Mouse (Mus musculus) cerebral cortex, adult 2 months (tissue): Measurements from ENCODE around the gene Btbd9.

ENCODE experiments used
- WGBS: fragments of 180-500 bp; shearing (Covaris S2); methylation state at CpG from one replicate; pipeline ENCODE4 v1.1.7; 2018; 5-methylcytosine and 5-hydroxymethylcytosine counted together

Gene Btbd9

DNA sequence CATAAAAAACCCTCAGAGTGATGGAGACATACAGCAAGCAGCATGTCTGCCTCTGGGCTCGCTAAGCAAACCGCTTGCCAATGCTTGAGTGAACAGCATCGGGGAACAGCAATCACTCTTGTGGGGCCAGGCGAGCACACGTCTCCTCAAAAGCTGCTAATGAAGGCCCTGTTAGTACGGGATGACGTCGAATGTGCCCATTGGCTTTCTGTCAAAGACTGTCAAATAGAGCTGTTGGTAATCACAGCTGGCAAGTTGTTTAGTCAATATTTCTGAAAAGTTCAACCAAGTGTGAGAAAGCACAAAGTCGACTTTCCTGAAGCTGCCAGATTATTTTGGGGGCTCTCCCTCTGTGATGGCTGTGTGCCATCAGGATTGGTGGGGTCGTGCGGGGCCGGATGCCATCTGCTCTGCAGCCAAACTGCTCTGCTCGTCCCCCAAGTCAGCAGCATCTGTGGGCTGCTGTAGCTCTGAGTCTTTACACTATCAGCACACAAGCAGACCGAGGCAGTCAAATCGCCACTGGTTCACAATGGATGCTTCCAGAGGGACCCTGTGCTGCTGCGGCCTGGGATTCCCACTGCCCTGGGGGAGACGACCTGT is 334.5 kb downstream of the Btbd9 start:
- WGBS = 61% methylated on average over 17 of the region's 17 CpGs

DNA sequence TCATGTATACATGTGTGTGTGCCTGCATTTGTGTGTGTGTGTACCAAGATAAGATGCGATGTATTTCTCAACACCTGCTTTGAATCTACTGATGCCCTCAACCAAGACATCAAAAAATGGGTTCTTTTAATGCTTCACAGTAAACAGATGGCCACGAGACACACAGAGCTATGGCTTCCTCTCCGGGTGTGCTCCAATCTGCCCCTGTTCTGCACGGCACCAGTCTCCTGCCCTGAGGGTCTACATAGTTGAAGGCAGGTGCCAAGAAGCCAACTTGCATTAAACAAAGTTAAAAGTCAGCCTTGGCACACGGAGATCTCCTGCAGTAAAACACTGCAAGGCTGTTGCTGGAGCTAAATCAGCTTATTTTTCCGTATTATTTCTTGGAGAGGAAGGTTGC is 335.2 kb downstream of the Btbd9 start:
- 81% methylated on average over 6 of the region's 6 CpGs for WGBS

DNA sequence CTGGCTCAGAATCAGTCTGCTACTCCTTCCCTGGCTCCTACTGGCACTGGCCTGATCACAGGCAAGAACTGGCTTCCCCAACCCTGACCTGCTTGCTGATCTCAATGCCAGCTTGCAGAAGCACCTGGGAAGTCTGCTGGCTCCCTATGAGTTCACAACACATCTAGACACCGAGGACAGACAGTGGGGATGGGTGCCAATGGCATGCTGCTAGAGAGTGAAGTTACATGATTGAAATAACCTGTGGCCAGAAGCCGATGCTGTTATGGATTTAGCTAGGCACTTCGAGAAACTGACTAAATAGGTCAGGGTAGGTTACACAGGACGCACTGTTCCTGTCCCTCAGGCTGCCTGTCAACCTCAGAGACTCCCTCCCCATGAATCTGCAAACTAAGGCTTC is 335.6 kb downstream of the Btbd9 start:
- WGBS = 86% methylated on average over 4 of the region's 4 CpGs

DNA sequence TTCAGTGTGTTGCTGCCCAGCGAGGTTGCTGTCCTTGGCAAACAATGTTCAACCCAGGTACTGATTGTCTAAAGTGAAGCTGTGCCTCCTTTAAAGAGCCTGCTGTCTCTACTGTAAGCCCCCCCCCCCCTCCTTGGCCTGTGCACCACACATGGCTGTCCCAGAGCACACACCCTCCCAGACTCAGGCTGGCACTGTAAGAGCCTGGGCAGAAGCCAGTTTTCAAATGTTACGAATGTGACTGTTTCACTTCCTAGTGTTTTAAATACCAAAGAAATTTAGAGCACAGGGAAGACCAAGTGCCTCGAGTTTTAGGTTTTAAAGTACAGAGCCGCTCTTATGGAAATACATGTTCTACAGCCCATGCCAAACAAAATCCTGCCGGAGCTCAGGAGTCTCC is 336.8 kb downstream of the Btbd9 start:
- 59% methylated on average over 5 of the region's 5 CpGs for WGBS

DNA sequence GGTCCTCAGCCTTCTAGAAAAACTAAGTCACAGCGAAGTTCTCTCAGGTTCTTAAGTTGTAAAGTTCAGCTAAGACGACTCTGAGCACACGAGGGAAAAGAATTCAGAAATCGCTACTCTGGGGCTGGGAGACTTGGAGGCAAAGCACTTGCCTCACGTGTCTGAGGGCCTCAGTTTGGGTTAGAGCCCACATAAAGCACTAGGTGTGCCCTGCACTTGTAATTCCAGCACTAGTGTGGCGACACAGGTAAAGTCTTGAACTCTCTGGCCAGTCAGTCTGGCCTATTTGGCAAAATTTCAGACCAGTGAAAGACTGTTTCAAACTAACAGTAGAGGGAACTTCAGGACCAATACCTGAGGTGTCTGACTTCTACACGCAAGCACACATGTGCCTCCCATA is 338.7 kb downstream of the Btbd9 start:
- WGBS = 95% methylated on average over 7 of the region's 7 CpGs

DNA sequence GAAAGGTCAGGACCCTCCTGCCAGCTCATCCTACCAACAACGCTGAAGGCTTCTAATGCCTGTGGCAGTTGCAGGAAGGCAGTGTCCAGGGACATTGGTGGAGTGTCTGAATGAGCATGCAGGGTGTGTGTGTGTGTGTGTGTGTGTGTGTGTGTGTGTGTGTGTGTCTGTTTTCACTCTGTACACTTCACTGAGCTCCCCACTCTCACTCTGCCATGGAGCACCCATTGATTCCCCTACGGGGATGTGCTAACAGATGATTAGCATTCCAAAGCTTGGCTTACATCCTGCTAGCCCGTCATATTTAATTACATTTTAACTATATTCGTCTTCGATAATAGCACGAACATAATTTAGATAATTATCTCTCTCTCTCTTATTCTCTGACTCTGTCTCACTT is 339.7 kb downstream of the Btbd9 start:
- WGBS = 77% methylated on average over 6 of the region's 6 CpGs

DNA sequence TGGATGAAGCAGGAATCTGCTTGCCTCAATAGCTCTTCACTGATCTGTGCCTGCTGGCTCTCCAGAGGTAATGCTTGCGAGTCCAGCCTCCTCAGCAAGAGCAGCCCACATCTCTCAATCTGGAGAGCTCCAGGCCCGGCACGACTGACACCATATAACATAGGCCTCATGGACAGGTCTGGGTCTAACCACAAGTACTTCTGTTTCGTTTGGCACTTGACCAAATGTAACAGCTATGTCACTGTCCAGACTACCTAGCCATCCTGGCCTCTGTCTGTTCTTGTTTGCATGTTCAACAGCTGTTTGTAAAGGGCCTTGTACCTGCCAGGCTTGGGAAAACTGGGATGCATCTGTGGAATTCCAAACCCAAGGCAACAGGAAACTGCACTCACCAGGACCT is 340.9 kb downstream of the Btbd9 start:
- 62% methylated on average over 4 of the region's 4 CpGs for WGBS

DNA sequence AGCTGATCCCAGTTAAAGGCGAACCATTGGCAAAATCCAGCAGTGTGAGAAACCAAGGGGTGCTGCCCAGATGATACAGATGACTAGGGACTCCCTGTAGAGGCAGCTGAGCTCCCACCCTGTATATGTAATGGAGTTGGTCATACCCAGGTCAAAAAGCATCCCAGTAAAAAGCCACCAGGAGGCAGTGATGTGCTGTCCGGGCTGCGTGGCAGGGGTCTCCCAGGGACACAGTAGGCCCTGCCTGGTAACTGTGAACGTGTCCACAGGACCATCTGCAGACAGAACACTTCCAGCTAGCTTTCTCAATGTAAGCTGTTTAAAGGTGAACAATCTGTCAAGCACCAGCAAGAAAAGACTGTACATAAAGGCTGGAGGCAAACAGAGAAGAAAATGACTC is 343.6 kb downstream of the Btbd9 start:
- WGBS = 56% methylated on average over 4 of the region's 4 CpGs

DNA sequence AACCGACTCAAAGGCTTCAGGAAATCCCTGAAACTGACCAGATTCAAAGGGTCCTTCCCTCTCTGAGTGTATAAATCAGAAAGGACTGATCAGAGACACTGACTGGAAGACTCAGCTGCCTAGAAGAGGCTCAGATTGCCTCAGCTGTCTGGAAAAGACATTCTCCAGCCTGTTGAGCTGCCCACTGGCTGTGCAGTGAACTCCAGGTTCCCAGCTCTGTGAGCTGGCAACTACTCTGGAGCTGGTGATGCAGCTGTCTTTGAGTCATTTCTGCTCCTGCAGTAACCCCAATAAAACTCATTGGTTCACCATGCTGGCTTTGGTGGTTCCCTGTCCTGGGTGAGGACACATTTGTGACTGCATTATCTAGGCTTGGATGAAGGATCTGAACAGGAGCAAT is 344.8 kb downstream of the Btbd9 start:
- WGBS = 92% methylated on average over 1 of the region's 1 CpGs

DNA sequence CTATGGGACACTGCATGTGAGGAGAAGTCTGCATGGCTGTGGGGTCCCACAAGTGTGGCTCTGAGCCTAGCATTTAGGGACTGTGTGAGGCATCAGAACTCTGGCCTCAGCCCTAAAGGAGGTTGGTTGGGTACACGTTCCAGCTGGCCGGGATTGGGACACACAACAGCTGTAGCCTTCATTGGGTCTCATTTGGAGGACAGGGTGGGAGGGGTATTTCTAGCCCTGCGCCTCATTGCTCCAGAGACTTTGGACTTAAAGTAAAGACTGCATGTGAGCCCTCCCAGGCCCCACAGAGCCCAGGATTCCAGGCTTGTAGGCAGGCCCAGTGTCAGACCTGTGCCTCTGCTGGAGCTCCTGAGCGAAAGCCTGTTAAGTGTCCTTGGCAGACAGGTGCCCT is 345.9 kb downstream of the Btbd9 start:
- WGBS = 88% methylated on average over 4 of the region's 4 CpGs

DNA sequence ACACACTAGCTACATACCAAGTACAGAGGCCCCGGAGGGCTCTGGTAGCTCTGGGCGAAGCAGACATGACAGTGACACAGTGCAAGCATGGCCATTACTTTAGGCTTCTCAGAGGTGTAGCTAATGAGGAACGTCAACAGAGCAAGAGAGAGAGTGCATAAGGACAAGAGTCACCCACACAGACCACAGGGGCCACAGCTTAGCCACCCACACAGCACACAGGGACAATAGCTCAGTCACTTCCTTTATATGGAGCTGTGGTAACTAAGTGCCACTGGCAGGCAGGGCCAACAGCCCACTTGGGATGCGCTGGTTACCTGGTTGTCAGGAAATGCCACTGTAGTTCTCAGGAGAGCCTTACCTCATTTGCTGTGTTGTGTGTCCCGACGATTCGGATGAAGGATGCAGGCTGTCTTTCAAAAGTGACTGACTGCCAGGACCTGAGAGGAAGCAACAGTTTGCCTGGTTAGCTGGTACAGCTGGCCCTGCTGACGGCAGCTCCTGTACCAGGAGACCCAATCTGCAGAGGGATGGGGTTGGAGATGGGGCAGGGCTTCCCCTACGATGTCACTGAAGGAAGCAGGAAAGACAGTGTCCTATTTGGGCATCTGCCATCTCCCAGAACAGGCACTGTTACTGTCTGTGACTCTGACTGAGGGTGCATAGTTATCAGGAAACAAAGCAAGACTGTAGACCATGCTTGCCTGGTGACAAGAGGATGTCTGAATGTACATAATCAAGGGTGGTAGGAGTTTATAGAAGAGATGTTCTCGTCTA is 347.7 kb downstream of the Btbd9 start:
- WGBS = 65% methylated on average over 10 of the region's 10 CpGs

DNA sequence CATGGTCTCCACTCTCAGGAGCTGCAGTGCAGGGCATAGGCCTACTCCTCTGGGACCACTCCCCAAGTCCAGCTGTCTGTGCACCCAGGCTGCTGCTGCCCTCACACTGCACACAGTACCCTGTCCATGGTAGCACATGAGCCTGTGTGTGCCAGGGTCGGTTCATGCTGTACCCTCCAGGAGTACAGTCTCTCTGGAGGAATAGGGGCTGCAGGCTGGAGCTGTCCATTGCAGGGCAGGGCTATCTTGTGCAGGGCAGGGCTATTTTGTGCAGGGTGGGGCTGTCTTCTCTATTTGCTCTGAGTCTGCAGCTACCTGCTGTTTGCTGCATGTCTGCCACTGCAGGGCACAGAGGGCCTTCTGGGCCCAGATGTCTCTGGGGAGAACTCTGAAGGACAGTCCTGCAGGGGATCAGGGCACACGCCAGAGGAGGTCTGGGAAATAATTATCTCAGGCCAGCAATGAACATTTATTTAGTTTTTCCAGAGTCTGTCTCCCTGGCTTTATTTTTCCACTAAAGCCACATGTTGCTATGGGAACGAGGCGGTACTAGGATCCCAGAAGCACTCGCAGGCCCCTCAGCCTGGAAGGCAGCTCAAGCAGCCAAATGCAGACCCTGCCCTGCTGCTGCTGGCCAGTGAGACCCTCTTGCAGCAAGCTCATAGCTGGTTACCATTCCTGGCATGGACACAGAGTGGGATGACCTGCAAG is 351.1 kb downstream of the Btbd9 start:
- 54% methylated on average over 5 of the region's 5 CpGs for WGBS

DNA sequence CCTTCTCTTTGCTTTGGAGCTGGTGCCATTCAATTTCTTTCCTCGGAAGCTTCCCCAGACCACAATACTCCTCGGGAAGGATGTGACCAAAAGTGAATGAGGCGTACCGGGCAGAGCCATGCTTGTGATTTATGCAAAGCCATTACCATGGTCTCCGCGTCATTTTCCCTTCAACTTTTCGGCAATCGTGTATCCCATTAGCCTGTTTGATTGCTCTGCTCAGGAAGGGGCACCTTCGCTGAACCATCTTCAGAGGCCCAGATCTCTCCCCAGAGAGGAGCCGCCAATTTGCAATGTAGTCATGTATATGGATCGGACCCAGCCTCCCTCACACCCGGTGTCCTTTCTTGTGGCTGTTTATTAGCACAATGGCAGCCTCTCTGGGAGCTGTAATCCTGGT is 353.5 kb downstream of the Btbd9 start:
- 82% methylated on average over 12 of the region's 12 CpGs for WGBS

DNA sequence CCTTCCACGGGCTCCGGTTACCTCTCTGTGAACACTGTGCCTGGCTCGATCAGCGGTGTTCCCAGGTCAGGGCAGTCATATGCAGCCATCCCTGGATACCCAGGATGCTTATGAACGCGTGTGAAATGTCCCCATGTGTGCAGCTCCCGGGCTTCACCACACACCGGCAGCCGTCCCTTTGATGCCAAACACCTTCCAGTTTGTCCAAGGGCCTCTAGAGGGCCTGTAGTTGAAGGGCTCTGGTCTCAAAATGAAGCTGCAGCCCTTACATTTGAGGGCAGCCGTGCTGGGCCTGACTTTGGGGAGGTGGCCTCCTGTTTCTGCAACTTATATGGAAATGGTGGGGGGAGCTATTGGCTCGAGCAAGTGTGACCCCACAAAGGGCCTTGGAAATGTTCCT is 353.9 kb downstream of the Btbd9 start:
- 89% methylated on average over 11 of the region's 11 CpGs for WGBS

DNA sequence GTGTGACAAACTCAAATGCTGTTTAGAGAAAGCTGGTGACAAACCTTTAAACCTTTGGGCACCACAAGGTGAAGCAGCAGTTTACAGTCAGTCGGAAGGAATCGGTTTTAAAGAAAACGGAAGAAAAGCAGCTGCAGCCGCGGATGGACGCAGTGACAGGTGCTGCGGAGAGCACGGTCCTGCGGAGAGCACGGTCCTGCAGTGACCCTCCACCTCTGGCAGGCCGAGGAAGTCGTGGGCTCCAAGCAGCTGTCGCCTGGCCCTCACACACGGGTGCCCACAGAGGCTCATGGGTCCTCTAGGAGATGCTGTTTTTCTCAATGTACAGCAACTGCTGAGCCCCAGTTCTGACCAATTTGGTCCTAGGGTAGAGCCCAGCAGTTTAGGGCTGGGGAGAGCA is 354.6 kb downstream of the Btbd9 start:
- WGBS = 91% methylated on average over 14 of the region's 14 CpGs

DNA sequence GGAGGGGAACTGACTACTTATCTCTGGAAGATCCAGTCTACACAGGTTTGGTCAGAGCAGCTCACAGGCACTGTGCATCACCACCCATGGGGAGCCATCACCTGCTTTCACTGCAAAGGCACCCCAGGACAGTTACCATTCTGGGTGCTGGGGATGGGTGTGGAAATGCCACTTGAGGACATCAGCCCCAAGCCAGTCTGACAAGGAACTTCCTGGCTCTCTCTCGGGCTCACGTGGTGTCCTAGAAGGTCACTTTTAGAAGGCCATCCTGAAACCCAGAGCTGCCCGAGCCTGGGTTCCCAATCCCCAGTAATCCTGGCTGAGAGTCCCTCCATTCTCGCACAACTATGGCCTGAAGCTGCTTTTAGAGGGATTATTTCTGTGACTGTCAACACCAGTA is 360.5 kb downstream of the Btbd9 start:
- 60% methylated on average over 4 of the region's 4 CpGs for WGBS

DNA sequence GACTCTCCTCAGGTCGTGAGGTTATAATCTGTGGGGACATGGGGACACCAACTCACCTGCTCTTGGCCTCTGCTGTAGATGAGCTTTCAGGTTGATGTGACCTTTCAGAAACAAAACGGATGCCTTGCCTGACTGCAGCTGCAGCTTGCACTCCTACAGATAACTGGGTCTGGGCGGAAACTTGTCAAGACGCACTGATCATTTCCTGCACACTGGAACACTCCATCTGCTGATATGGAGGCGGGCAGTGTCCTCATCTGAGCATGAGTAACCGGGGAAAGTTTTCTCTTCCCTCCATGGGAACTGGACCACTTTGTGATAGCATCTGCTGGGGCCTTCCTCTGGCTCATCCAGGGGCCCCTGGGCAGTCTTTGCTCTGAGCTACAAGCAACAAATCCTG is 361.9 kb downstream of the Btbd9 start:
- 49% methylated on average over 6 of the region's 6 CpGs for WGBS

DNA sequence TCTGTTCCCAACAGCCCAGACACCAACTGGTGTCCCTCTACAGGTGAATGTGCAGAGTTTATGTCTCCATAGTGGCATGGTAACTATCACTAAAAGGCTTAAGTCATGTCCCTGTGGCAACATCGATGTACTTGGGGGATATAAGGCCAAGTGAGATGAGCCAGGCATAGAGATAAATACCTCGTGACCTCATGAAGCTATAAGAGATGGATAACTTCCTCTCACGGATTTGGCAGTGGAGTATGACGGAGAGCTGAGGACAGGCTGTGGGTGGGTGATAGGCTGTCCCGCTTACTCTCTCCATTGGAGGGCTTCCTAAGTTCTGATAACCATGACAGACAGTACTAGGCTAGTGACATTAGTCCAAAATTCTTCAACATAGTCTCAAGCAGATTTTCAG is 362.9 kb downstream of the Btbd9 start:
- 68% methylated on average over 5 of the region's 5 CpGs for WGBS

DNA sequence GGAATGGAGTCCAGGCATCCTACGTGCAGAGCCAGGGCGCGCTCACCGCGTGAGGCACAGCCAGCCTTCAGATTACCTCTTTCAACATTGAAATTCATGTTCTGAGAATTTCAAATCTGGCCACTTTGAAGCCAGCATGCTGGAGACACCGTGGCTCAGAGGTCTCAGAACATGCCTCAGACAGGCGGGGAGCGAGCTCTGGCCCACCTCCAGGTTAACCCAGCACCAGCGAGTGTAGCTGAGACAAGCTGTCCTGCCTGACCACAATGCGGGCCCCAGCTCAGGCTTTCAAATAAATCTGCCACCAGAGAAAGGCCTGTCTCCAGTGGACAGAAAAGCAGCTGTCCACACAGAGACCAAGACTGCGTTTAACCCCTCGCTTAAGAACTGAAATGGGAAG is 363.6 kb downstream of the Btbd9 start:
- 64% methylated on average over 12 of the region's 12 CpGs for WGBS

DNA sequence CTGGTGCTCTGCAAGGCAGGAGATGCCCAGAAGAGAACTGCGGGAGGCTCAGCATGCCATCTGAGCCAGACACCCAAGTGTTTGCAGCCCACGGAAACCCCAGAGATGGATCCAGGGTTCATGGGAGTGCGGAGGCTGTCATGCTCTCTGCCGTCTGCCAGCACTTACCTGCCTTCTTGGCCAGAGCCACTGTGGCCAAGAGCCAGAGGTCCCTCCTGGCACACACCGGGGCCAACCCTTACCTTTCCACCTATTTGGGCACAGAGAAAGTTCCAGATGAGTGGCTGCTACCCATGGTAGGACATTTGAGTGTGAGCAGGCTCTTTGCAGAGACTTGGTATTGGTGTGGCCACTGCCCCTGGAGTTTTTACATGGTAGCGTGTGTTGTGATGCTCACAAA is 365.4 kb downstream of the Btbd9 start:
- WGBS = 80% methylated on average over 6 of the region's 6 CpGs

DNA sequence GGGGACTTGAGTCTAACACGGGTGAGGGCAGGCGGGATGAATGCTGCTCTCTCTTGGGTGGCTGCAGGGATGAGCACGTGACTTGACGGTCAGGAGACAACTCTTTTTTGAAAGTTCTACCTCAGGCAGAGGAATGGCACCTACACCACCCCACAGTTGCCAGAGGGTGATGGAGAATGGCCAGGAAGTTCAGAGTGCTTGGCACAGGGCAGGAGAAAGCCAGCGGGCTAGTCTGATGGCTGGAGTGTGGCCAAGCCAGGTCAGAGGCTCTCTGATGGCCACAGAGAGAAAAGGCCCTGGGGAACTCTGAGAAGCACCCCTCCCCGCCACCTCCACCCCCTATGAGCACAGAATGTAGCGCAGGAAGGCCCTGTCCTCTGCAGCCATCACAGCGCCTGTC is 366.0 kb downstream of the Btbd9 start:
- WGBS = 92% methylated on average over 8 of the region's 8 CpGs

DNA sequence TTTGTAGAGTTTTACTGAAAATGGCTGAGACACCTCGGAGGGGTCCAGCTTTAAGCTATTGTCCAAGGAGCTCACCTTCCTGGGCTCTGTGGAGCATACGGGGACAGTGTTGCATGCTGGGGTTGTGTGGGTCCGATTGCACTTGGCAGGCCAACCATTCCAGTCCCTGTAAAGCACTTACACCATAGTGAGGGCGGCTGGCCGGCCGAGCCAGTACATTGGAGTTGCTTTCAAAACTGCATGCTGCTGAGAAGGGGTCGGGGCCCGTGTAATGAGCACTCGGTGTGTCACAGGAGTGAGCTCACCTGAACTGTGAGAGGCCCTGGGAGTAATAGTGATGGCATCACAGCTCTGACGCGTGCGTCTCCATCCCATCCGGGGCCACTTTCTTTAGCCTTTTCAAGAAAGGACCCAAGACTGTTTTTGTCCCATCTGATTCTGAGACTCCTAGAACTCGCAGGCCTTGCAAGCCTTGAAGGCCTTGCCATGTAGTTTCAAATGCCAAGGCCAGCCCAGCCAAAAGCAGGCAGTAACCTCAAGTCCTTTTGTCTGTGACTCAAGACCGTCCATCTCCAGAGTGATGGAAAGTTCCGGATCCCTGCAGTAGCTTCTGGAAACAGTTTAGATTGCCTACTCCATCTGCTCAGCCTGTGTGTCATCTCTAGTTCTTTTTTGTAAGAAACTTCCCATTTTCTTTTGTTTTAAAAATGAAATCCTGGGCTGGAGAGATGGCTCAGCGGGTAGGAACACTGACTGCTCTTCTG is 371.0 kb downstream of the Btbd9 start:
- WGBS = 72% methylated on average over 17 of the region's 17 CpGs
